Mouse (Mus musculus): Measurements from ENCODE around the gene Chrnd. TPM values are rescaled to one million over a fixed set of nuclear protein-coding genes. Genes with fewer than 3 reads are reported as not detected.

Chrnd gene
- polyA plus RNA-seq, 1 experiment from 2014 or later, result not detected

GRCm38 (mm10) chr1:87205038-87205437 lies 14.6 kb downstream of the Chrnd start:
- H3K27me3 ChIP-seq, result peaks cover 7% of the 10 kb centered on the region
- in situ Hi-C loops (cut with MboI; ENCODE audit: low pct_unique_long_range_greater_than_20kb), result no loop called here
- ChIA-PET POLR2A (no interaction called here), CTCF (no interaction called here)
- no peak for TF ChIP-seq CTCF (IDR thresholded peaks at IDR 0.05)
- DNase-seq (ENCODE audit: low read depth, low spot score) (no peak), ATAC-seq (no peak)

DNA sequence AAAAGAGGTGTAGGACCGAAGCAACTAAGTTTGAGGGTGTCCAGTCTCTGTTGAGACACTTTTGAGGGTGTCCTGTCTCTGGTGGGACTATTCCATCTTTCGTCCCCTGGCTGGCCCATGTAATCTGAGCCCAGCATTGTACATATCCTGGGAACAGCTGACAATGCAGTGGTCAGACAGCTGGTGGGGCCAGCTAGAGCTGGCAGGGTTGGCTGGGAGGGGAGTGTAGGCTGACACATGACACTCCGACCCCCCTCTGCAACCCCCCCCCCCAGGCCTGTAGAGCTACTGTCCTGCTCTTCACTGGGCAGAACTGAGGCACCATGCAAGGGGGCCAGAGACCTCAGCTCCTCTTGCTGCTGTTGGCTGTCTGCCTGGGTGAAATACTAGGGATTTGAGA lies 15.1 kb downstream of the Chrnd start:
- DNase-seq (ENCODE audit: low read depth, low spot score) (no peak), ATAC-seq (no peak)
- H3K27me3 ChIP-seq, result peaks cover 7% of the 10 kb centered on the region
- in situ Hi-C loops (cut with MboI; ENCODE audit: low pct_unique_long_range_greater_than_20kb), result no loop called here
- no peak for TF ChIP-seq CTCF (IDR thresholded peaks at IDR 0.05)
- ChIA-PET CTCF (no interaction called here), POLR2A (no interaction called here)

DNA sequence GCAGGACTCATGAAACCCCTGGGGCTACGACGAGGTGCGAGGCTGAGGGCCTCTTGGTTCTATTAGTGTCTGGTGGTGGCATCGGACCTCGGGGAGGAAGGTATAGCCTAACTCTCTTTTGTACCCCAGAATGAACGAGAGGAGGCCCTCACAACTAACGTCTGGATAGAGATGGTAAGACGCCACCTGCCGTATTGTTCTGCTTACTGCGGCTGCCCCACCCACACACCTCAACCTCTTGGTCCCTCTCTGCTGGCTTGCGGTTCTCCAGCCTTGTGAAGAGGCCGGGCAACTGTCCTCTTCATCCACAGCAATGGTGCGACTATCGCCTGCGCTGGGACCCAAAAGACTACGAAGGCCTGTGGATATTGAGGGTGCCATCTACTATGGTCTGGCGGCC lies 15.9 kb downstream of the Chrnd start:
- ChIA-PET CTCF (no interaction called here), POLR2A (no interaction called here)
- ATAC-seq (no peak), DNase-seq (ENCODE audit: low read depth, low spot score) (no peak)
- in situ Hi-C loops (cut with MboI; ENCODE audit: low pct_unique_long_range_greater_than_20kb), result no loop called here
- H3K27me3 ChIP-seq, result peaks cover 7% of the 10 kb centered on the region
- TF ChIP-seq CTCF (IDR thresholded peaks at IDR 0.05), result no peak

DNA sequence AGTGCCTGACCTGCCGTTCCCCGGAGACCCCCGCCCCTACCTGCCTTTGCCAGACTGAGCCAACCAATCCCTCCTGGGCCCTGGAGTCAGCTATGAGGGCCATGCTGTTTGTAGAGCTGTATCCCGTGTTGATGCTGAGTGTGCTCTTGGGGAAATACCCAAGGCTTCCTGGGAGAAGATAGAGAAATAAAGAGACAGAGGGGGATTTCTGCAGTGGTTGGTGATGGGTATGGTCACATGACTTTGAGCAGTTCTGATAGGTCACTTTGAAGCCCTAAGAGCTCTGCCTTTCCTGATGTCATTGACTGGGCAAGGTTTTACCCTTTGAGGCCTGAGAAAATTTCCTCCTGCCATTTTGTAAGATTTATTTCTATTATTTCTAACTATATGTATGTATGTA lies 21.0 kb downstream of the Chrnd start:
- in situ Hi-C loops (cut with MboI; ENCODE audit: low pct_unique_long_range_greater_than_20kb), result no loop called here

GRCm38 (mm10) chr1:87213735-87214704 lies 23.6 kb downstream of the Chrnd start, which contains the start of gene Eif4e2:
Eif4e2 (plus strand) TSS chr1:87213914.
- in situ Hi-C loops (cut with MboI; ENCODE audit: low pct_unique_long_range_greater_than_20kb), result no loop called here
- ChIA-PET CTCF (interaction anchor here (1.1 kb wide), 1 partner anchor 15 kb away, joined by 3 read pairs; no protein-coding TSS in a partner anchor), POLR2A (interaction anchor here (1.2 to 3.0 kb wide), 2 partner anchors 20 to 40 kb away, joined by 3 to 7 read pairs; no protein-coding TSS in a partner anchor)
- no peaks in the 10 kb centered on the region for H3K27me3 ChIP-seq
- DNase-seq (ENCODE audit: low read depth, low spot score), result peak; percentile 60
- TF ChIP-seq CTCF (IDR thresholded peaks at IDR 0.05), result no peak
- ATAC-seq, result peak; percentile 75

More for the DNA sequence above, 21.0 kb downstream of the Chrnd start:
- TF ChIP-seq CTCF (IDR thresholded peaks at IDR 0.05), result no peak
- CTCF ChIA-PET, result no interaction called here
- DNase-seq (ENCODE audit: low read depth, low spot score) (no peak), ATAC-seq (no peak)
- POLR2A ChIA-PET, result no interaction called here
- H3K27me3 ChIP-seq, result peaks cover 7% of the 10 kb centered on the region

DNA sequence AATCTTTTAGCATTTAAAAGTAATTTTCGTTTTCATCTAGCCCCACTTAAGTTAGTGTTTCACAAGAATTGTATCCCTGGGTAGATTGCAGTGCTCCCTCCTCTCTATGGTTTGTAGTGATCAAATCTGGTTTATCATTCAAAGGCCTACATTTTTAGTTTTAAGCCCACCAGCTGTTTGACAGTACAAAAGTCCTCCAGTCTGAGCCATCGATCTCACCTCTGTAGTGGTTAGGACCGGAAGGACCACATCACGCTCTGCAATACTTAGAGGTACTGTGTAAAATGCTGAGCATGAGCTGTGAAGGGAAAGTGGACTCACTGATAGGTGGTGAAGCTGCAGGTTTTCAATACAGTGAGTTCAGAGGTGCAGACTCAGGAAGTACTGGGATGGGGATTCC lies 24.3 kb downstream of the Chrnd start:
- no peaks in the 10 kb centered on the region for H3K27me3 ChIP-seq
- in situ Hi-C loops (cut with MboI; ENCODE audit: low pct_unique_long_range_greater_than_20kb), result no loop called here
- ChIA-PET CTCF (interaction anchor here (1.1 kb wide), 1 partner anchor 15 kb away, joined by 3 read pairs; no protein-coding TSS in a partner anchor), POLR2A (interaction anchor here (1.2 to 3.0 kb wide), 2 partner anchors 19 to 39 kb away, joined by 3 to 7 read pairs; no protein-coding TSS in a partner anchor)
- ATAC-seq (no peak), DNase-seq (ENCODE audit: low read depth, low spot score) (no peak)
- TF ChIP-seq CTCF (IDR thresholded peaks at IDR 0.05), result no peak

DNA sequence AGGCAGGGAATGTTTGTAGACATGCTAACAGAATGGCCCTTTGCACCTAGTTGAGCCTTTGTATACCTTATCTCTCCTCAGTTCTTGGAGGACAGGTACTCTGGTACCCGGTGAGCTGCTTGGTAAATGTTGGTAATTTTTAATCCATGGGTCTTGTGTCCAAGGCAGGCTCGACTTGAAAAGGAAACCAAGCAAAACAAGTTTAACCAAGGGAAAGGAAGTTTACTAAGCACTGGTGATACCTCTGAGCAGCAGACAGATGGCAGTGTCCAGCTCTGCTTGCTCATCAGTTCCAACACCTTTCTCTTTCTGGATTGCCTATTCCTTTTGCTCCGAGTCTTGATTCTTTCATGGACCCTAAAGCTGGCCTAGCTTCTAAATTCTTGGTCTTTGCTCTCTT lies 27.5 kb downstream of the Chrnd start:
- in situ Hi-C loops (cut with MboI; ENCODE audit: low pct_unique_long_range_greater_than_20kb), result no loop called here
- no peaks in the 10 kb centered on the region for H3K27me3 ChIP-seq
- ATAC-seq, result no peak
- no peak for DNase-seq (ENCODE audit: low read depth, low spot score)
- CTCF ChIA-PET, result interaction anchor here (1.0 to 4.3 kb wide), 7 partner anchors 8 to 142 kb away, joined by 3 to 17 read pairs (median 3); no protein-coding TSS in a partner anchor
- no peak for TF ChIP-seq CTCF (IDR thresholded peaks at IDR 0.05)
- POLR2A ChIA-PET, result interaction anchor here (0.5 to 1.4 kb wide), 2 partner anchors 10 to 15 kb away, joined by 3 to 4 read pairs; no protein-coding TSS in a partner anchor

GRCm38 (mm10) chr1:87225739-87226138 lies 35.3 kb downstream of the Chrnd start:
- in situ Hi-C loops (cut with MboI; ENCODE audit: low pct_unique_long_range_greater_than_20kb), result no loop called here

DNA sequence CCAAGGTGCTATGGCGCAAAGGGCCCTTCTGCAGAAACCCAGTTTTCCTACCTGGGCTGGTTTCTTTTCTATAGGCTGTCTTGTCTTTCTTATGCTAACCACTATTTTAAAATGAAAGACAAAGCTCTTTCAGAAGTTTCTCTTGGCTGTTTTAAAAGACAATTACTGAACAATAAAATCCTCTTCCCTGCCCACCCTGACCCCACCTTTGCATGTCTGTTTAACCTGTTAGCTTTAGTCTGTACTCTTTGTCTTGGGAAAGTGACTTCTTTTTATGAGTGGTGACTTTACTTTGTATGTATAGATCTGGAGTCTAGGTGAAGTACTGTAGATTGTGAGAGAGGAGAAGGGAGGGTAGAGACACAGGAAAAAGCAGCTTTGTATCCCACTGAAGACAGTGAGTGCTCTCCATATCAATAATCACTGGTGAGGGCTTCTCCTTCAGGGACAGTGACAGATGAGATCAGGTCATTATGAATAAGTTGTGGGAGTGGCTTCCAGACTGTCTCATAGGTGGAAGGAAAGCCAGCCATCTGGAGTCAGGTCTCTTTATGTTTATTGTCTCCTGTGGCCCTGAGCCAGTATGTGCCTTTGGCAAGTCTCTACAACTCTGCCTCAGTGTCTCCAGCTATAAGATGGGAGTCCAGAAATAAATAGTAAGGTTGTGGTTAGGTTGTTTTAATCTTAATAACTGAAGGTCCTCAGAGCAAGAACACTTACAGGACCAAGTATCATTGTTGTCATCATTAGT lies 36.2 kb downstream of the Chrnd start:
- DNase-seq (ENCODE audit: low read depth, low spot score), result no peak
- ChIA-PET CTCF (interaction anchor here (1.2 kb wide), 2 partner anchors 9 to 12 kb away, joined by 3 read pairs; no protein-coding TSS in a partner anchor), POLR2A (no interaction called here)
- in situ Hi-C loops (cut with MboI; ENCODE audit: low pct_unique_long_range_greater_than_20kb), result no loop called here
- H3K27me3 ChIP-seq, result no peaks in the 10 kb centered on the region
- TF ChIP-seq CTCF (IDR thresholded peaks at IDR 0.05), result no peak
- no peak for ATAC-seq

More at GRCm38 (mm10) chr1:87225739-87226138, 35.3 kb downstream of the Chrnd start:
- POLR2A ChIA-PET, result no interaction called here
- no peak for TF ChIP-seq CTCF (IDR thresholded peaks at IDR 0.05)
- ATAC-seq, result no peak
- H3K27me3 ChIP-seq, result no peaks in the 10 kb centered on the region
- CTCF ChIA-PET, result interaction anchor here (1.2 kb wide), 1 partner anchor 8 kb away, joined by 3 read pairs; no protein-coding TSS in a partner anchor
- no peak for DNase-seq (ENCODE audit: low read depth, low spot score)

DNA sequence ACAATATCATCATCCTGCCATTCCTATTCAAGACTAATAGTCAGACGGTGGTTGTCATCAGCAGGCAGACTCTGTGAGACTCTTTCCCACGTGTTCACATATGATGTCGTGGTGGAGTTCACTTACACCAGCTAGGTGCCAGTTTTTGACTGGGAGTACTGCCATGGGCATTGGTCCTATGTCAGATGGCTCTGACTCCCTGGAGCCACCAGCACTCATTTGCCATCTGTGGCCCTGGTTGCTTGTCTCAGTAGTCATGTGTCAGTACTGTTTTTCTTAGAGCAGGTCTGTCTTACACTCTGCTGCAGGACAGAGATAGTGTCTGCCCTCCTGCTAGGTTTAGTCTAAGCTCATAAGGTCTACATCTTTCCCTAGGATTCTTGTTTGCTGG lies 36.7 kb downstream of the Chrnd start:
- ATAC-seq (no peak), DNase-seq (ENCODE audit: low read depth, low spot score) (no peak)
- H3K27me3 ChIP-seq, result no peaks in the 10 kb centered on the region
- in situ Hi-C loops (cut with MboI; ENCODE audit: low pct_unique_long_range_greater_than_20kb), result no loop called here
- POLR2A ChIA-PET, result interaction anchor here (1.0 kb wide), 1 partner anchor 9 kb away, joined by 4 read pairs; no protein-coding TSS in a partner anchor
- TF ChIP-seq CTCF (IDR thresholded peaks at IDR 0.05), result no peak
- CTCF ChIA-PET, result interaction anchor here (1.2 kb wide), 2 partner anchors 10 to 11 kb away, joined by 3 read pairs; no protein-coding TSS in a partner anchor

Measured in Patski (cell line).